Mouse (Mus musculus) forebrain, embryonic 10.5 days (tissue): ENCODE measurements around the gene Ccdc73. TPM values are rescaled to one million over a fixed set of nuclear protein-coding genes. Genes with fewer than 3 reads are reported as not detected.

Experiments
- DNase-seq: peaks from one replicate; pipeline ENCODE4 v3.0.0-alpha.2; 2017; ENCODE audit warnings: low spot score; ENCODE audit errors: extremely low spot score
- H3K27ac ChIP-seq: fragments of 300-500 bp; sonication (generic); 2 replicates; pipeline ENCODE4 v1.5.1; 2016; ENCODE audit warnings: mild to moderate bottlenecking
- H3K27me3 ChIP-seq: fragments of 300-500 bp; sonication (generic); 2 replicates; pipeline ENCODE4 v1.6.1; 2016; ENCODE audit warnings: mild to moderate bottlenecking; ENCODE audit not compliant: poor library complexity, severe bottlenecking
- H3K36me3 ChIP-seq: fragments of 300-500 bp; sonication (generic); replicated peaks from 2 replicates; pipeline ENCODE4 v1.6.1; 2016; ENCODE audit warnings: mild to moderate bottlenecking, moderate library complexity
- H3K4me1 ChIP-seq: fragments of 300-500 bp; sonication (generic); 2 replicates; pipeline ENCODE4 v1.6.1; 2016
- H3K4me3 ChIP-seq: fragments of 300-500 bp; sonication (generic); 2 replicates; pipeline ENCODE4 v1.5.1; 2016; ENCODE audit warnings: mild to moderate bottlenecking, moderate library complexity
- H3K9me3 ChIP-seq: fragments of 300-500 bp; sonication (generic); 2 replicates; pipeline ENCODE4 v1.6.1; 2016; ENCODE audit warnings: mild to moderate bottlenecking, moderate library complexity
- WGBS: fragments of 180-500 bp; shearing (Covaris S2); methylation state at CpG from one replicate; pipeline ENCODE4 v1.1.7; 2016; 5-methylcytosine and 5-hydroxymethylcytosine counted together
- polyA plus RNA-seq: library from polyadenylated mRNA; unstranded; fragments of >200 nt; fragmentation: Nextera tagmentation; extraction: Ambion mirVana; gene quantifications from 2 replicates; pipeline ENCODE4 v1.2.1, GENCODE M21; 2016

The Ccdc73 gene
- polyA plus RNA-seq, 1 experiment from 2014 or later: 2.9 TPM

DNA sequence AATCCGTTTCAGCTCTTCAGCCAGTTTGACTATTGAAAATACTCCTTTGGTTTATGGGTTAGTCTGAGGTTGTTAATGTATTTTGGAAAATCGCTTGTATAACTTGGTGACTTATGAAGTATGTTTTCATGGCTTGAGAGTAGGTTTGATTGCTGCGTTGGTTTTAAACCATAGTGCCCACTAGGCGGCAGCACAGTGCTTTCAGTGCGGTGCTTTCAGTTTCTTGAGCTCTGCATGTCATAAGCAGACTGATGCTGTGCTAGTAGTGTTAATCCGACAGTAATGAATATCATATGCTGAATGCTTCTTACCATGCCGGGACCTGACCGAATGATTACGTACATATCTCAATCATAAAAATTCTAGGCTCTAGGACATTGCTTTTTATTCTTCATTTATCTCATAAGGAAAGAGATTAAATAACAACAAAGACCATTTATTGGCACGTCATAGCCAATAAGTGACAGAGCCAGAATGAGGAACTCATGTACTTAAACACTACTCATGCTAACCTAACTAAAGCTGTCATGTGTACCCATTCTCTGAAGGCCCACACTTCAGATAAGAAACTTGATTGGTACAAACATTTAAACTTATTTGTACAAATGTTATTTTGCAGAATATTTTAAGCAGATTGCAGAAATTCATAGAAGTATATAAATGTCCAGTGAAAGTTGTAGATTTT lies 20.4 kb downstream of the Ccdc73 start:
- H3K4me3 ChIP-seq: no peak overlapping the region
- no peaks in the 10 kb centered on the region for H3K9me3 ChIP-seq
- DNase-seq: peak; percentile 66
- no peak overlapping the region for H3K27ac ChIP-seq
- H3K36me3 ChIP-seq: no peaks in the 10 kb centered on the region
- WGBS: 24% methylated on average over 10 of the region's 10 CpGs
- no peaks in the 10 kb centered on the region for H3K4me1 ChIP-seq
- H3K27me3 ChIP-seq: no peaks in the 10 kb centered on the region

DNA sequence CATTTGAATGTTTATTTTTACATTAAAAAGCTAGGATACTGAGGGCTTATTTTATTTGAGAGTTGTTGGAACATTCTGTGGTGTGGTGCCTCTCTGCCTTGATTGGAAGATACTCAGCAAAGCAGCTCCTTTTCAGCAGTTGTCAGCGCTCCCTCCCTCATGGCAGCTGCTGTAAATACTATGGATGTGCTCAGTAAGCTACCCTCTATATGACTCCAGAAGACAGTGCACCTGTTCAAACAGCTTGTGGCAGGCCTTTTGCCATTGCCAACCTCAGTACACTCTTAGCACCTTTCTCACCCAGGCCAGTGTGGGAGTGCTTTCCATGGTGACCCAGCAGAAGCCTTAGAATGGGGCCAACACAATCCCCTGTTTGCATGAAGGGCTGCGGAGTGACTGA lies 32.4 kb downstream of the Ccdc73 start:
- no peak for DNase-seq
- Histone ChIP-seq H3K4me3 (no peak overlapping the region), H3K27ac (no peak overlapping the region), H3K4me1 (no peaks in the 10 kb centered on the region), H3K27me3 (no peaks in the 10 kb centered on the region), H3K9me3 (no peaks in the 10 kb centered on the region), H3K36me3 (no peaks in the 10 kb centered on the region)
- 87% methylated on average over 2 of the region's 2 CpGs for WGBS

DNA sequence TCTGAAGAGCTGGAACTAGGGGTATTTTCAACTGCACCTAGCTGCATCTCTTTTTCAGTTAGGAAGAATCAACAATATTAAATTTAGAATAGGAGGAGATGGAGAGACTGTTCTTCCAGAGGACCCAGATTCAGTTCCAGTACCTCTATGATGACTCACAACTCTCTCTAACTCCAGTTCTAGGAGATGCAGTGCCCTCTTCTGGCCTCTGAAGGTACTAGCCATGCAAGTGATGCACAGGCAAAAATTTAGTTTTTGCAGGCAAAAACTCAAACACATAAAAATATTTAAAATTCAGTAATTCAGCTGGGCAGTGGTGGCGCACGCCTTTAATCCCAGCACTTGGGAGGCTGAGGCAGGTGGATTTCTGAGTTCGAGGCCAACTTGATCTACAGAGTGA lies 48.1 kb downstream of the Ccdc73 start:
- H3K27me3 ChIP-seq: no peaks in the 10 kb centered on the region
- 79% methylated on average over 3 of the region's 3 CpGs for WGBS
- no peak overlapping the region for H3K27ac ChIP-seq
- H3K36me3 ChIP-seq: no peaks in the 10 kb centered on the region
- no peaks in the 10 kb centered on the region for H3K9me3 ChIP-seq
- H3K4me1 ChIP-seq: no peaks in the 10 kb centered on the region
- DNase-seq: no peak
- no peak overlapping the region for H3K4me3 ChIP-seq

DNA sequence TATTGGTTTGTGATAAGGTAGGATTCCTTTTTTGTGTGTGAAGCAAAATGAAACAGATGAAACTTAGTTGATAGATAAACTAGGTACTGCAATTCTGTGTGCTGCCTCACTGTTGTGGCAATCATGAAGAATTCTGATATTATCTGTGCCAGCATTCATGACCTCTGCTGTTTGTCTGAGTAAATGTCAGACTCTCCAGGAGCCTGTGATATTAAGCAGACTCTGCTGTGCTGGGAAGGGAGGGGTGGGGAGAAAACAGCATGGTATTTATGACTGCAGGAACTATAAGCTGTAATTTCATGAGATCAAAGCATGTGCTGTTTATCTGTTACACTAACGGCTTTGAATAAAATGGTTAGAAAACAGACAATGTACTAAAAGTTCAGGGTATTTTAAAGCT lies 96.9 kb downstream of the Ccdc73 start:
- DNase-seq: no peak
- Histone ChIP-seq H3K36me3 (no peaks in the 10 kb centered on the region), H3K27ac (no peak overlapping the region), H3K9me3 (no peaks in the 10 kb centered on the region), H3K4me1 (no peaks in the 10 kb centered on the region), H3K27me3 (no peaks in the 10 kb centered on the region), H3K4me3 (no peak overlapping the region)
- 85% methylated on average over 1 of the region's 1 CpGs for WGBS

DNA sequence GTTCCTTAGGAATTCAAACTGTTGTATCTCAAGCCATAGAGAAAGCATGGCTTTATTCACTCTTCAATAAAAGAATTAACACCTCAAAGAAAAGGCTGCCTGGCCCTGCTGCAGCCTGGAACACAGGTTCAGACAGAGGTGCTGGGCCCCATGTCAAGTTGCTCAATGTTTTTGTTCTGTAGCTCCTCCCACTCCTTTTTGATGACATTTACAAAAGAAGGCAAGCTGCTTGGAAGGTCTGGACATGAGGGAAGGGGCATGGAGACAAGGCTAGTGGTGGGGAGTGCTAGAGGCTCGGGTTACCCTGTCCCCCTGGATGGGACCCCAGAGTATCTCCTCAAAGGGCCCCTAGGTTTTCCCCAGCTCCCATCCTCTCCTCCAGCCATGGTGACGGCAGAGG lies 114.1 kb downstream of the Ccdc73 start:
- Histone ChIP-seq H3K27me3 (no peaks in the 10 kb centered on the region), H3K36me3 (no peaks in the 10 kb centered on the region), H3K4me3 (peak overlapping the region; percentile 23; the same call in 1 of the 2 replicates), H3K9me3 (no peaks in the 10 kb centered on the region), H3K4me1 (peaks cover 15% of the 10 kb centered on the region), H3K27ac (peak overlapping the region; percentile 81)
- 18% methylated on average over 2 of the region's 2 CpGs for WGBS
- DNase-seq: peak; percentile 21

DNA sequence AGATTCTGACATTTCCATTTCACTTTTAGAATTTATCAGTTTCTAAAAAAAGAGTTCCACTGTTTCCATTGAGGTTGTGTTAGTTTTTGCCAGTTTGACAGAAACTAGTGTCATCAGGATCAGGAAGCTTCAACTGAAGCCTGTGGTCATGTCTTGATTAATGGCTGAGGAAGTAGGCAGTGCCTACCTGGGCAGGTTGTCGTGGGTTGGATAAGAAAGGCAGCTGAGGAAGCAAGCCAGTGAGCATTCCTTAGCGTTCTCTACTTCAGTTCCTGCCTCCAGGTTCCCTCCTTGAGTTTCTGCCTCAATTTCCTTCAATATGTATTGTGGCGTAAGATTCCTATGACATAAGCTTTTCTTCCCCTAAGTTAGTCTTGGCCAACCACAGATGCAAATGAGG lies 118.2 kb downstream of the Ccdc73 start:
- H3K36me3 ChIP-seq: no peaks in the 10 kb centered on the region

DNA sequence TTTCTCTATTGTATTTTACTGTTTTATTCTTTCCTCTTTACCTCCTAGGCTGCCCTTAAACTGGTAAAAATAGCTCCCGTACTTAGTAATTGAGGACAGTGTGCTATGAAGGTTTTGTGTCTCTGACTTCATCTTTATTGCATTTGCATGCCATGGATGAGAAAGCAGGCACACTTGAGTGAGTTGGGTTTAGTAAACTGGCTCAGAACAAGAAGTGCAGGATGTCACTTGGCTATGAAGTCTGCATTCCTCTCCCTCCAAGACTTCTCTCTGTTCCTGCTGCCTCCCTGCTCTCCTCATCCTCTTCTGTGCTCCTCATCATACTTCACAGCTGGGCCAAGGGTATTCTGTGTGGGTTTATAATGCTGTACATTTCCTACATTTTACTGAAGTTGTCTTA lies 121.4 kb downstream of the Ccdc73 start:
- Histone ChIP-seq H3K4me1 (no peaks in the 10 kb centered on the region), H3K4me3 (no peak overlapping the region), H3K27me3 (no peaks in the 10 kb centered on the region), H3K9me3 (no peaks in the 10 kb centered on the region), H3K27ac (no peak overlapping the region), H3K36me3 (no peaks in the 10 kb centered on the region; the same call in 1 of the 2 replicates)
- WGBS: 92% methylated on average over 1 of the region's 1 CpGs
- no peak for DNase-seq

More for the DNA sequence above, 118.2 kb downstream of the Ccdc73 start:
- H3K4me1 ChIP-seq: peaks cover 13% of the 10 kb centered on the region
- H3K9me3 ChIP-seq: no peaks in the 10 kb centered on the region
- no peak overlapping the region for H3K4me3 ChIP-seq
- WGBS: 72% methylated on average over 3 of the region's 3 CpGs
- no peak overlapping the region for H3K27ac ChIP-seq
- no peaks in the 10 kb centered on the region for H3K27me3 ChIP-seq
- no peak for DNase-seq

DNA sequence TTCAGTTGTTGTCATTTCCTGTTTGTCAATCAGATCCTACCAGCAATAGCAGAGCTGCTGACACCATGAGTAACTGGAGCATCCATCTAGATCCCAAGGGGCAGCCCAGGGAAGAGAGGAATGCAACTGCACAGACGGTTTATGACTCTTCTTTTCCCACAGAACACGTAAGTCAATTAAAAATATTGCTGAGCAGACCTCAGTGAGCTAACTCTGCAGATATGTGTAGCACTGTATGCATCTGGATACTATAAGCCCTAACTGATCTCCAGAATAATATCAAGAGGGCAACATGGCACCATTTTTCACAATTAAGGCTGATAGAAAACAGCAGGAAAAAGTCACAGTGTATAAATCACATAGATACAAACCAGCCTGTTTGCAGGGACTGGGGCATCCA lies 126.8 kb downstream of the Ccdc73 start:
- H3K27me3 ChIP-seq: no peaks in the 10 kb centered on the region
- H3K27ac ChIP-seq: no peak overlapping the region
- H3K9me3 ChIP-seq: no peaks in the 10 kb centered on the region
- 87% methylated on average over 2 of the region's 2 CpGs for WGBS
- no peak for DNase-seq
- H3K4me1 ChIP-seq: no peaks in the 10 kb centered on the region
- H3K4me3 ChIP-seq: no peak overlapping the region
- peaks cover 34% of the 10 kb centered on the region for H3K36me3 ChIP-seq

DNA sequence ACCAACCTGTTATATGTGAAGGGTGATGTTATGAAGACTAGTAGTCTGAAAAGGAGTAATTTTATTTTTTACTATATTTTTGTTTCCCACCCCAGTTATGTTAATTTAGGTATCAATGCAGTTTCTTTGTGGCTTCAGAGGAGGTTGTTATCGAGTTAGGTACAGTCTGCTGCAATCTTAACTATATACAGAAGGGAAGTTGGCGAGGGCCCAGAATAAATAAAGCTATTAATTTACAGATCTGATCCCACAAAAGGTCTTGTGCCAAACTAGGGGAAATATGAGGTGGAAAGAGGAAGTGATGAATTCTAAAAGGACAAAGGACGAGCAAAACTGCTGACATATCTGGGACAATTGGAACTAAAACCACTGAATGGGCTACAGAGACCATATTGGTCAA lies 128.6 kb downstream of the Ccdc73 start:
- DNase-seq: no peak
- no peak overlapping the region for H3K27ac ChIP-seq
- 94% methylated on average over 3 of the region's 3 CpGs for WGBS
- no peaks in the 10 kb centered on the region for H3K9me3 ChIP-seq
- peaks cover 40% of the 10 kb centered on the region for H3K36me3 ChIP-seq
- no peak overlapping the region for H3K4me3 ChIP-seq
- no peaks in the 10 kb centered on the region for H3K27me3 ChIP-seq
- H3K4me1 ChIP-seq: no peaks in the 10 kb centered on the region

DNA sequence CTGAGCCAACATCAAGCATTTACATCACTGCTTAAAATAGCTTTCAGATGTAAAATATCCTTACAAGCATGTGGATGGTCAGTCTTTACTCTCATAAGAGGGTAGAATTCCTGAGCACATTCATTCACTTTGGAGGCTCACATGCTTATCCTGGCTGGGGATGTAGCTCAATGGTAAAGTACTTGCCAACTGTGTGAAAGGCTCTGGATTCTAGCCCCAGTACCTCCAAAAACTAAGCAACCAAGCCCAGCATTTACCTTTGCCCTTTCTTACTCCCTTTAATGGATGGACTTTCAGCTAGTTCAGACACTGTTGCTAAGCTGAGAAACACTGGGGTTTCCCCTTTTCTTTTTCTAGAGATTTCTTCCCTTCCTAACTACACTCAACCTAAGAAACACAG lies 139.6 kb downstream of the Ccdc73 start:
- H3K9me3 ChIP-seq: no peaks in the 10 kb centered on the region
- no peak overlapping the region for H3K27ac ChIP-seq
- peaks cover 100% of the 10 kb centered on the region for H3K36me3 ChIP-seq
- no peak for DNase-seq
- H3K4me3 ChIP-seq: no peak overlapping the region
- no peaks in the 10 kb centered on the region for H3K27me3 ChIP-seq
- H3K4me1 ChIP-seq: no peaks in the 10 kb centered on the region

DNA sequence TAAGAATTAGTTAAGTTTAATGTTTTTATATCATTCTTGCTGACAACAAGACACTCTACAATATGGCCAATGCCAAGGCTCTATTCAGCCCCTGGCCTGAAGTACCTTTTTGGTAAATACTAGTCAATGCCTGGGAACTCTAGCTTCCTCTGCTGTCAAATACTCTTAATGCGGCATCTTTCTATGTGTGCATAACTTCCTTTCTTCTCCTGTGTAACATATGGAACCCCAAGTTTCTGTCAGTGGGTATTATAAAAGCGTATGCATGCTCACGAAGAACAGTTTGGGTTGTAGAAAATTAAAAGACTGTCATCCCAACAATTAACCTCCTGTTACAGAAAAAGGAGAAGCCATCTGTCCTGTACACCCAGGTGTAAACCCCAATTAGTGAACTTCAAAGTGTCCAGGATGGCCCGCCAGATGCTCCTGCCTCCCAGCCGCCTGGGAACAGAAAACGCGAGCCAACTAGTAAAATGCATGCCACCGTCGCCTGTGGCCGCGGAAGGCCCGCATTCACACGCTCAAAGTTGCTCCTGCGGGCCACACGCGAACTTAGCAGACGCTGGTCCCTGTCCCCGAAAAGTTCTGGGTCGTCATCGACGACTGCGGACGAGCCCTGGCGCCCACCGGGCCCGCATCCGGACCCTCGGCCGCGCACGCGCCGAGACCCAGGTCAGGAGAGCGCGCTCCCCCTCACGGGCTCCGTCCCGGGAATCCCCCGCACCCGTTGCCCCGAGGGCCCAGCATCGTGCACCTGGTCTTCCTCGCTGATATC lies 148.8 kb downstream of the Ccdc73 start:
- peak overlapping the region; percentile 98 for H3K4me3 ChIP-seq
- H3K4me1 ChIP-seq: peaks cover 23% of the 10 kb centered on the region
- H3K27me3 ChIP-seq: no peaks in the 10 kb centered on the region
- peaks cover 27% of the 10 kb centered on the region for H3K36me3 ChIP-seq
- H3K27ac ChIP-seq: peak overlapping the region; percentile 95
- no peaks in the 10 kb centered on the region for H3K9me3 ChIP-seq
- WGBS: under 1% methylated on average over 43 of the region's 43 CpGs
- no peak for DNase-seq

DNA sequence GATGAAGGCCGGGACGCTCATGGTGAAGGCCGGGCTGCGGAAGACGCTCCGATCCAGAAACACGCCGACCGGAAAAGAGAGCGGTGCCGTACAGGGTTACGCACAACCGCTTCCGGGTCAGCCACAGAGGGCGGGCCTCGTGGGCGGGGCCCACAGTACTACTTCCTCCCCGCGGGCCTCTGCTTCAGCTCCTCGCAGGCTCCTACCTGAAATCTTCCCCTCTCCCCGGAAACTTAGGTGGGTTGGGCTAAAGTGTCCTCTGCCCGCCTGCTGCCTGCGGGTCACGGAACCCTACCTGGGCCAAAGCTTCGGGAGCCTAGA lies 149.3 kb downstream of the Ccdc73 start, which contains the start of gene Eif3m:
Eif3m (minus strand) TSS at position 114 of the 321 bp plus-strand sequence.
- DNase-seq: peak; percentile 91
- Histone ChIP-seq H3K36me3 (peaks cover 21% of the 10 kb centered on the region), H3K27me3 (no peaks in the 10 kb centered on the region), H3K4me1 (peaks cover 23% of the 10 kb centered on the region), H3K9me3 (no peaks in the 10 kb centered on the region), H3K4me3 (peak within 1 kb of the TSS; percentile 98), H3K27ac (peak within 1 kb of the TSS; percentile 95)
- WGBS: under 1% methylated on average over 25 of the region's 25 CpGs

DNA sequence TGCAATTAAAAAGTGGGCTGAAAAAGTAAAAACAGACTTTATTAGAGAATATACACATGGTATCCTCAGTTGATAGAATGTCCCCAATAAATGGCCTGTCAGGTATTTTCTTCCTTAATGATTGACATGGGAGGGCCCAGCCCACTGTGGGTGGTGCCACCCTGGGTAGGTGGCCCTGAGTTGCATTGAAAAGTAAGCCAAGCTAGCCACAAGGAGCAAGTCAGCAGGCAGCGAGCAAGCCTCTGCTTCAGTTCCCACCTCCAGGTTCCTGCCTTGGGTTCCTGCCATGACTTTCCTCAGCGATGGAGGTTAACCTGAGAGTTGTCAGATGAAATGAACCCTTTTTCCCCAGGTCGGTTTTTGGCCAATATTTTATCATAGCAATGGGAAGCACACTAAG lies 150.2 kb downstream of the Ccdc73 start:
- DNase-seq: no peak
- Histone ChIP-seq H3K4me1 (peaks cover 23% of the 10 kb centered on the region), H3K27ac (no peak overlapping the region), H3K36me3 (peaks cover 12% of the 10 kb centered on the region), H3K4me3 (peak overlapping the region; percentile 98; the same call in 1 of the 2 replicates), H3K9me3 (no peaks in the 10 kb centered on the region), H3K27me3 (no peaks in the 10 kb centered on the region)
- 83% methylated on average over 3 of the region's 3 CpGs for WGBS
